Mouse (Mus musculus) adrenal gland, adult (tissue): ENCODE measurements around the gene Mrpl4.

Experiments
- DNase-seq, 2 experiments: peaks; one replicate each; pipeline ENCODE4 v3.0.0; 2022 to 2023; ENCODE audit warnings: low spot score in 1 of 2; ENCODE audit not compliant: inconsistent age in 2 of 2

The Mrpl4 gene

DNA sequence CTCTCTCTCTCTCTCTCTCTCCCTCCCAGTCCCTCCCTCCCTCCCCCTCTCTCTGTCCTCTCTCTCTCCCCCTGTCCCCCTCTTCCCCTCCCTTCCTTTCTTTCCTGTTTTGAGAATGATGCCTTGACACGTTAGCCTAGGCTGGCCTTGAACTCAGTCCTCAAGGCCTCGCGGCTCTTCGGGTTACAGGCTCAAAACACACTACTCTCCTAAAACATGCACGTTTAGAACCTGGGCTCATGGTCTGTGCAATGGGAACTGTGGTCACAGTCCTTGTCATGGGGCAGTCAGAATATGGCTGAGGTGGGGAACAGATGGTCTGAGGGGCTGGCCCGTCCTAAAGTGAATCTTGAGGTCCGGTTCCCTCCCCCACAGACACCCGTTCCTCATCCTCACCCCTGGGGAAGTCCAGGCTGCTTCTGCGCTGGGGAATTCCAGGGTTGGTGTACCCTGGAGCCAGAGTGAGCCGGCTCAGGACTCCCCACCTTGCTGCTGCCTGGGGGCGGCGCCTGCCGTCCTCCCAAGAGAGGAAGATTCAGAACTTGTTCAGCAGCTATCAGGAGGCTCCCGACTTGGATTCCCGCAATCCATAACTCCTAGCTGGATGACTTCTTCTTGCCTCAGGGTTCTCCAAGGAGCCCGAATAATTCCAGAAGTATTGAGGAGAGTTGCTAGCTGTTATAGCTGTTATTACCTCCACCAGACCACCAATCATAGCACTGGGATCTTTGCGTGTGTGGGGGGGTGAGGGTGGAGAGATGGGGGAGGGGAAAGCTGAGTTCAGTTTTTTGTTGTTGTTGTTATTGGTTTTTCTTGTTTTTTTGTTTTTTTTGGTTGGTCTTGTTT lies 14.0 kb downstream of the Mrpl4 start:
- peak in 1 of 2 experiments; percentile 65 for DNase-seq

DNA sequence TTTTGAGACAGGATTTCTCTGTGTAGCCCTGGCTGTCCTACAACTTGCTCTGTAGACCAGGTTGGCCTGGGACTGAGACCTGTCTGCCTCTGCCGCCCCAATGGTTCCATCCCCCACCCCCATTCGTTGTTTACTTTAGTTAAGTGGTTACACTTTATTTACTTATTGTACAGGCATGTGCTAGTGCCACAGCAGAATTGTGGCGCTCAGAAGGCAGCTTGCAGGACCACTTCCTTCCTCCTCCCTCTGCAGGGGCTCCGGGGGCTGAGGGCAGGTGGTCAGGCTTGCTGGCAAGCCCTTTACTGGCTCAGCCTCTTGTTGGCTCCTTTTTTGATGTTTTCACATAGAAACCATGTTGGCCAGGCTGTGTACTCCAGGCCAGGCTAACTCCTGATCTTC lies 14.6 kb downstream of the Mrpl4 start:
- DNase-seq = peak in 1 of 2 experiments; percentile 33

DNA sequence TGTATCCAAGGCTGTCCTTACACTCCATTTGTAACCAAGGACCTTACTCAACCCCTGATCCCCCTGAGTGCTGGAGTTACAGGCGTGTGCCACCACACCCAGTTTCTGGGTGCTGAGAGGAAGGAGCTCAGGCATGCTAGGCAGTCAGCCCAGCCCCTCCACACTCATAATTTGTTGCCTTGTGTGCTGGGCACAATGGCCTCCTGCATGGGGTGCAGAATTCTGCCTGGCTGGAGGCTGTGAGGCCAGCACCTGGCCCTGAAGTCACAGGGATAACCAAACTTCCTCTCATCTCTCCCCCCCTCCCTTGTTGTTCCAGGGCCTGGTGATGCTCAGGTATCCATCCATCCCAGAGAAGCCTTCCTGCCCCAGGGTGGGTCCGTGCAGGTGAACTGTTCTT lies 16.1 kb downstream of the Mrpl4 start:
- no peak for DNase-seq

DNA sequence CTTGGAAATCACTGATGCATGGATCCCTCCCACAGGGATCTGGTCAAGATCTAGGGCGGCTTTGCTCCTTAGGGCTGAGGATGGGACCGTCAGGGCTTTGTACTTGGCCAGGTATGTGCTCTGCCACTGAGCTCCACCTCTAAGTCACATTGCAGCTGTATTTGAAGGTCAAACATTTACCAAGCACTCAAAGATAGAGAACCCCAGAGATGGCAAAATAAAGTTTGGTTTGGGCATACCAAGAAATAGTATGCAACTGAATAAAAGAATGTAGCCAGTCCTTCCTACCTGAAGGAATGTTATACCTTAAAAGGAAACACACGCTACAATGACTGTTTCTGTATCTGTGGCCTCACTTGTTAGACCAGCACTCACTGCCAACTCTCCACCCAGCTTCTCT lies 18.8 kb downstream of the Mrpl4 start:
- DNase-seq = no peak

DNA sequence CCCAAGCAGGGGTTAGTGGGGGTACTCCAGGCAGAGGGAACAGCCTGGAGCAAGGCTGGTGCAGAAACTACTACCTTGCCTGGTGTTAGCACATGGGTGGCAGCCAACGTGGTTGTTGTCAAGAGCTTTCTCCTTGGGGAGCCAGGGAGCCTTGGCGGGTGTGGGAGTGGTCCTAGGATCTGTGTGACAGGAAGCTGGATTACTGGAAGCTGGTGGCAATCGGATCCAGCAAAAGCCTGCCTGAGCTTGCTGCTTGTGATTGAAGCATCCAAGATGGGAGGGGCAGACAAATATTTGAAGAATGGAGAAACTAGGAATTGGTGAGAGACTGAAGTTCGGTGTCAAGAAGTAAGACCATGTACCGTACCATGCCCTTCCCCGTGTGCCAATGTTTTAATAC lies 19.8 kb downstream of the Mrpl4 start:
- no peak for DNase-seq

DNA sequence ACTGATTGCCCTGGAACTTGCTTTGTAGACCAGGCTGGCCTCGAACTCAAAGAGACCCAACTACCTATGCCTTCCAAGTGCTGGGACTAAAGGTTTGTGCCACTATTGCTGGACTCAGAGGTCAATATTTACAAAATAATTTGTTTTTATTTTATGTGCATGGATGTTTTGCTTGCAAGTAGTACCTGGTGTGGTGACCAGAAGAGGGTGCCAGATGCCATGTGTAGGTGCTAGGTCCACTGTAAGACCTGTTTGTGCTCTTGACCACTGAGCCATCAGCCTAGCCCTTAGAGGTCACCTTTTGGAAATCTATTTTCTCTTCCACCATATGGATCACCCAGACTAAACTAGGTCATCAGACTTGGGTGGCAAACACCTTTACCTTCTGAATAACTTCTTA lies 20.2 kb downstream of the Mrpl4 start:
- no peak for DNase-seq

DNA sequence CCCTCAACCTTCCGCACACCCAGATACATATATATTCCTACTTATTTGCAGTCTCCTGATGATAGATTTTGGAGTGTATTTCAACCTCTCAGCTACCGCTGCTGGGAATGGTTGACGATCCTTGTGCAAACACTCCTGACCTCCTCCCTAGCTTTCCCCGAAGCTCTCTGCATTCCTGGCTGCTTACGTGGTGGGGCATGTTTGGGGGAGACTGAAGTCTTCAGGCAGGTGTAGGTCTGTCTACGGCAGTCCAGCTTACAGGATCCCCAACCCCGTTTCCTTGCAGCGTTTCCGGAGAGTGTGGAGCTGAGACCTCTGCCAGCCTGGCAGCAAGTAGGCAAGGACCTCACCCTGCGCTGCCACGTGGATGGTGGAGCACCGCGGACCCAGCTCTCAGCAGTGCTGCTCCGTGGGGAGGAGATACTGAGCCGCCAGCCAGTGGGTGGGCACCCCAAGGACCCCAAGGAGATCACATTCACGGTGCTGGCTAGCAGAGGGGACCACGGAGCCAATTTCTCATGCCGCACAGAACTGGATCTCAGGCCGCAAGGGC lies 22.8 kb downstream of the Mrpl4 start:
- DNase-seq = peak in 1 of 2 experiments; percentile 25

DNA sequence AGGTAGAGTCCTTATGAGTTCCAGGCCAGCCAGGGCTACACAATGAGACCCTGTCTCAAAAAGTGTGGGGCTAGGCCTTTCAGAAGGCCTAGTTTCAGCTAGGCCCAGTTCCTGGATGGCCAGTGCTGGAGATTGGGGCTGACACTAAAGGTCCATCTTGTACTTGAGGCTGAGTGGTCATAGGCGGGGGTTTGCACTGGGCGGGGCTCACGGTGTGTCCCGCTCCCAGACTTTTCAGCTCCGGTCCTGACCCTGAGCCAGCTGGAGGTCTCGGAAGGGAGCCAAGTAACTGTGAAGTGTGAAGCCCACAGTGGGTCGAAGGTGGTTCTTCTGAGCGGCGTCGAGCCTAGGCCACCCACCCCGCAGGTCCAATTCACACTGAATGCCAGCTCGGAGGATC lies 24.3 kb downstream of the Mrpl4 start:
- no peak for DNase-seq

DNA sequence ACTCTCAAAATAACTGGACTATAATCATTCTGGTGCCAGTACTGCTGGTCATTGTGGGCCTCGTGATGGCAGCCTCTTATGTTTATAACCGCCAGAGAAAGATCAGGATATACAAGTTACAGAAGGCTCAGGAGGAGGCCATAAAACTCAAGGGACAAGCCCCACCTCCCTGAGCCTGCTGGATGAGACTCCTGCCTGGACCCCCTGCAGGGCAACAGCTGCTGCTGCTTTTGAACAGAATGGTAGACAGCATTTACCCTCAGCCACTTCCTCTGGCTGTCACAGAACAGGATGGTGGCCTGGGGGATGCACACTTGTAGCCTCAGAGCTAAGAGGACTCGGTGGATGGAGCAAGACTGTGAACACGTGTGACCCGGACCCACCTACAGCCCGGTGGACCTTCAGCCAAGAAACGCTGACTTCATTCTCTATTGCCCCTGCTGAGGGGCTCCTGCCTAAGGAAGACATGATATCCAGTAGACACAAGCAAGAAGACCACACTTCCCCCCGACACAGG lies 25.3 kb downstream of the Mrpl4 start:
- DNase-seq = no peak

DNA sequence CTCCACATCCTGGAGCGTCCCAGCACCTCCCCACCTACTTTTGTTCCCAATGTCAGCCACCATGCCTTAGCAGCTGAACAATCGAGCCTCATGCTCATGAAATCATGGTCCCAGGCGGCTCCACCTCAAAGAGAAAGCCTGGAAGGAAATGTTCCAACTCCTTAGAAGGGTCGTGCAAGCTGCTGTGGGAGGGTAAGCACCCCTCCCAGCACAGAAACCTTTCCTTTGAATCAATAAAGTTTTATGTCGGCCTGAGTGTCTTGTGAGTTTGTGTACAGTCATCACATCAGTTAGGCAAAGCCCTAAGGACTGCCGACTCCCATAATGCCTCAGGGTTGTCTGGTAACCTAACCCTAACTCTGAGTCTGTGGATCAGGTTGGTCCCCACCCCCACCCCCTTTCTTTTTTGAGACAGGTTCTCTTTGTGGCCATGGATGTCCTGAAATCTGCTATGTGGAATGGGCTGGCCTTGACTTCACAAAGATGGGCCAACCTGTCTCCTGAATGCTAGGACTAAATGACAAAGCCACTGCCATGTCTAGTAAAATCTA lies 26.1 kb downstream of the Mrpl4 start:
- no peak for DNase-seq

DNA sequence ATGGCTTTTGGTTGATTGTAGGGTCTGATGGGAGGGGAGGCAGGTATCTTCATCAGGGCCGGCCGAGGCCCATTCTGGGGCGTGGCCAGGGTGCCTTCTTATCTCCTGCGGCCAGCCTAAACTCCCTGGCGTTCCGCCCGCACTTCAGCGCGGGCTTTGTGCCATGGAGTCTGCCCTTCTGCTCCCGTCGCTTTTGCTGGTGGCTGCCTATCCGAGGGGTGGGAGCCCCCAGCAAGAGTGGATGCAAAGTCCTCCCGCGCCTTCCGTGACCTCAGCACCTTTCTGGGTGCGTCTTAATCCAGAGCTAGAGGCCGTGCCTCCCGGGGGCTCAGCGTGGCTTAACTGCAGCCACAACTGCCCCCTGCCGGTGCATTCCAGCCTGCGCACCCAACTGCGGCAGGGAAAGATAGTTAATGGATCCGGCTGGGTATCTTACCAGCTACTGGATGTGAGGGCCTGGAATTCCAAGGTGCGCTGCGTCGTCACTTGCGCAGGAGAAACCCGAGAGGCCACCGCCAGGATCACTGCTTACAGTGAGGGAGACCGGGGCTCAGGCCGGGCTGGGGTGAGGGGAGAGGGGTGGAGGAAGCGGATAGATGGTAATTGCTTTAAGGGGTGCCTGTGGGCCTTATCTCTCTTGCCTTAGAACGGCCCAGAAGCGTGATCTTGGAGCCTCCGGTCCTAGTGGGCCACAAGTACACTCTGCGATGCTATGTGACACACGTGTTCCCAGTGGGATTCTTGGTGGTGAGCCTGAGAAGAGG lies 26.9 kb downstream of the Mrpl4 start, which contains the start of gene Icam4:
Gene Icam4 (plus strand): TSS at position 83 of the 764 bp plus-strand sequence.
- peak; percentile 88 to 96 for DNase-seq

DNA sequence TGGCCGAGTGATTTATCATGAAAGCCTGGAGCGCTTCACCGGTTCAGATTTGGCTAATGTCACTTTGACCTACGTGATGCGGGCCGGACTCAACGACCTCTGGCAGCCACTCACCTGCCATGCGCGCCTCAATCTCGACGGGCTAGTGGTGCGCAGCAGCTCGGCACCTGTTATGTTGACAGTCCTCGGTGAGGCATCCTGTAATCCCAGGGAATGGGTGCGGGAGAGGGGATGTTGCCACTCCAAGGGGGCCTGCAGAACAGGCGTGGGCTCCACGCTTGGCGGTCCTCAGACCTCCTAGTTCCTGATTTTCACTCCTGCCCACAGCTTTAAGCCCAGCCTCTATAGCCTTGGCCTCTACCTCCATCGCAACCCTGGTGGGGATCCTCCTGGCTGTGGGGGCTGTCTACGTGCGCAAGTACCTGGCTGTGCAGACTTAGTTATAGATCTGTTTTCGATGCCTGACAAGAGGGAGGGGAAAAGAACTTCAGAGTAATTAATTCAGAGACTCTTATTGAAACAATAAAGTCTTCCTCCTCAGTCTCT lies 27.6 kb downstream of the Mrpl4 start:
- DNase-seq = peak; percentile 44 to 62

DNA sequence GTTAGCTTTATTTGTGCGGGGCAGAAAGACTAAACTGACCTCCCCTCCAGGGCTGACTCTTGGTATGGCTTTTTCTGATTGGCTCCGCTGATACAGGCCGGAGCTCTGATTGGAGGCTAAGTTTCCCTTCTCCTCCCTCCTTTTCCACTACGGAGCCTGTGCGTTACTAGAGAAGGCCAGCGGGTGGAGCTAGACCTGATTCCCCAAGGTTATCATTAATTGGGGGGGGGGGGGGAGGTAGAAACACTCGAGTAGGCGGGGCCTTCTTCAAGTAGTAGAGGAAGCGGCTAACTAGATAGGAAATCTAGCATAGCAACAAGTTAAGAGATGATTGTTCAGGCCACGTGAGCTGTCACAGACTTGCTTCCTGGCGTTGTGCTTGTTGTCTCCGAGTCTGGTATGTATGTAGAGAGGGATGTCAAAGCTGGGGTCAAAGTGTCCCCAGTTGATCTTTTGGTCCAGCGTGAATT lies 28.3 kb downstream of the Mrpl4 start:
- DNase-seq = peak; percentile 91 to 95

DNA sequence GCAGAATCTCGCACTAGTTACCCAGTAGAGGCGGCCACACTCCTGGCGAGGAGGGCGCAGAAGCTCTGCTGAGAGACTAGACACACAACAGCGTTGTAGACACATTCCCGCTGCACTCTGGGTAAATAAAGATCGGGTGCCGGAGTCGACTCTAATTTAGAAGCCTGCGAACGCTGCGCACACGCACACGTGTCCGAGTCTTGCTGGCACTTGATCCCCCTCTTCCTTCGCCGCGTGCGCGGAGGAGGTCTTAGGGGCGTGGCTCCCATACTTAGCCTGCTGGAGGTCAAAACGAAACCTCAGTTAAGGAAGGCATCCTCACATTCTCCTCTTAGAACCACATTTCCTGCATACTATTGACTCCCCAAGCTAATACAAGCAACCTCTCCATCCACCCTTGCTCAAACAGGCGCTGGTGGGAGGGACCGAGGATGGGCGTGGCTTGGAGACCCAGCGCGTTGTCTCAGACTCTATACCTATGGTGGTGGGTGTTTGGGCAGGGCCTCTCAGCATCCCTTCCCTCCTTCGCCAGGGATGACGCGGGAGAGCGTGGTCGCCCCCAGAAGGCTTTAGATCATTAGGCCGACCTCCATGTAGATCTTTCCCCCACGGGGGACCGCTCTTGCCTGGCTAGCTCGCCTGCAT lies 28.8 kb downstream of the Mrpl4 start:
- peak; percentile 80 to 90 for DNase-seq

DNA sequence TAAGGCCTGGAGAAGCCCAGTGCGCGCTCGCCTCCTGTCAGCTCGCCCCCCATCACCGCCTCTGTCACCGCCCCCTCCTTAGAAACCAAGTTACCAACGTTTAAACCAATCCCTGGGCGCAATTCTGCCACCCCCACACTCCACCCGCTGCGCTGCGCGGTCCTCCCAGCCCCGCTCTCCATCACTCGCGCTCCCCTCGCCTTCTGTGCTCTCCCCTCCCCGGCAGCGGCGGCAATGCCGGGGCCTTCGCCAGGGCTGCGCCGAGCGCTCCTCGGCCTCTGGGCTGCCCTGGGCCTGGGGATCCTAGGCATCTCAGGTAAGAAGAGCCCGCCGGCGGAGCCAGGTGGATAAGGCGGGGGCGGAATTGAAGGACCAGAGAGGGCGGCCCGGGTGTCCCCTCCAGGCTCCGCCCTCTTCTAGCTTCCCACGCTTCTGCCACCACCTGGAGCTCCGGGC lies 29.4 kb downstream of the Mrpl4 start, which contains the start of gene Icam5:
Gene Icam5 (plus strand): TSS at position 178 of the 456 bp plus-strand sequence.
- DNase-seq = peak; percentile 49 to 77

DNA sequence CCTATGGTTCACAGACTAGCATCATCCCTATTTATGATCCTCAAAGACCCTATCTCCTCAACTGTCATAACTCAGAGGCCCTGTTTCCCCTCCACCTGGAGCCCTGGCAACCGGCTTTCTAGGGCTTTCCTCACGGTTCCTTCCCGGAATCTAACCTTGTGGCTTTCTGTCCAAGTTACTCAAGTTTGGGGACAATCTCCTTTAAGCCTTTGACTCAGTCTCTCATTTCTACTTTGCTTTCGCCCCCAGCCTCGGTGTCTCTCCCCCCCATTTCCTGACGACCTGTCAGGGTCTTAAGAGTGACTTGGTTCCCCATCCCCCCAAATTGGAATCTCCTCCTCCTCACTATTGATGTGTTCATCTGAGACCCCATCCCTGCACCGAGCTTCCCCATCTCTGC lies 30.0 kb downstream of the Mrpl4 start:
- DNase-seq = peak in 1 of 2 experiments; percentile 56

DNA sequence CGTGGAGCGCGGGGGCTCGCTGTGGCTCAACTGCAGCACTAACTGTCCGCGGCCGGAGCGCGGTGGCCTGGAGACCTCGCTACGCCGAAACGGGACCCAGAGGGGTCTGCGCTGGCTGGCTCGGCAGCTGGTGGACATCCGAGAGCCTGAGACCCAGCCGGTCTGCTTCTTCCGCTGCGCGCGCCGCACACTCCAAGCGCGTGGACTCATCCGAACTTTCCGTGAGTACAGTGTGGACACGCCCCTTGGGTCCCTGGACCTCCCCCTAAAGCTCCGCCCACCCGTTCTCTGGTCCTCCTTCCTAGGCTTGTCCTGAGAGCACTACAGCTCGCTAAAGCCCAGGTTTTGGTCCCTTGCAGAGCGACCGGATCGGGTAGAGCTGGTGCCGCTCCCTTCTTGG lies 30.6 kb downstream of the Mrpl4 start:
- peak; percentile 91 to 96 for DNase-seq

DNA sequence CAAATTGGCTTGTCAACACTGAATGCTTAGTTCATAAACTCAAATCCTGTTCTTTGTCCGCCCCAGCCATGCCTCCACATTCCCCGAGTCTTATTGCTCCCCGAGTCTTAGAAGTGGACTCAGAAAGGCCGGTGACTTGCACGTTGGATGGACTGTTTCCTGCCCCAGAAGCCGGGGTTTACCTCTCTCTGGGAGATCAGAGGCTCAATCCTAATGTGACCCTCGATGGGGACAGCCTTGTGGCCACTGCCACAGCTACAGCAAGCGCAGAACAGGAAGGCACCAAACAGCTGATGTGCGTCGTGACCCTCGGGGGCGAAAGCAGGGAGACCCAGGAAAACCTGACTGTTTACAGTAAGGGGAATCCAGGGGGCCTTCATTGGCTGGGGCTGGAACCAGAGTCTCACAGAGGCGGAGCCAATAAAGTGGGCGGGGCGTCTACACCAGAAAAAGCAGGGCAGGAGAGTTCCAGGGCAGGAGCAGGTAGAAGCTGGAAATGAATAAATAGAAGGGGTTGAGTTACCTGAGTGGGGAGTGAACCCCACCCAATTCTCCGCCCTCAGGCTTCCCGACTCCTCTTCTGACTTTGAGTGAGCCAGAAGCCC lies 32.0 kb downstream of the Mrpl4 start:
- DNase-seq = no peak

DNA sequence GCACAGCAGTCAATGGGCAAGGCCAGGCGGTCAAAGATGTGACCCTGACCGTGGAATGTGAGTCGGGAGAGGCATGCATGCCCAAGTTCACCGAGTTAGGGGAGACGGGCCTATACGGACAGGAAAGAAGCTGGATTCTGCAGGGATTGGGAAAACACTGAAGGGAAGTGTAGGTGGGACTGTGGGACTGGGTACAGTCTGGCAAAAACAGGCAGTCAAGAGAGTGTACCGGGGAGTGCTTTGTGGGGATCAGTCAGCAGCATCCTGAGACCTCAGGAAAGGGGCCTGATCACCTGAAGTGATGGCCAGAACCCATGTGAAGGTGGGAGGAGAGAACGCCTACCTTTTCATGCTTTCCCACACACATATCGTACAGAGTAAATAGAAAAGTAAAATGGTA lies 33.0 kb downstream of the Mrpl4 start:
- DNase-seq = no peak

DNA sequence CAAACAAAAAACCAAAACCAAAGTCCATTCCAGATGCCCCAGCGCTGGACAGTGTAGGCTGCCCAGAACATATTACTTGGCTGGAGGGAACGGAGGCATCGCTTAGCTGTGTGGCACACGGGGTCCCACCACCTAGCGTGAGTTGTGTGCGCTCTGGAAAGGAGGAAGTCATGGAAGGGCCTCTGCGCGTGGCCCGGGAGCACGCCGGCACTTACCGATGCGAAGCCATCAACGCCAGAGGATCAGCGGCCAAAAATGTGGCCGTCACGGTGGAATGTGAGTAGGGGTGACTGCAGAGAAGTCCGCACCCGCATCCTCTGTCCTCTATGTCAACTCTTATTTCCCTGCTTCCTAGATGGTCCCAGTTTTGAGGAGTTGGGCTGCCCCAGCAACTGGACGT lies 33.6 kb downstream of the Mrpl4 start:
- no peak for DNase-seq
